Mouse (Mus musculus) heart, postnatal 0 days (tissue): ENCODE data around the gene Mad2l2. TPM values are rescaled to one million over a fixed set of nuclear protein-coding genes. Genes with fewer than 3 reads are reported as not detected.

ENCODE experiments used
- ATAC-seq: fragments of 200-750 bp; cut with Nextera tagmentation; 2 replicates; pipeline ENCODE4 v1.8.0; 2017; ENCODE audit warnings: low read depth, moderate number of reproducible peaks, moderate library complexity; ENCODE audit not compliant: insufficient read depth
- DNase-seq: peaks from one replicate; pipeline ENCODE4 v3.0.0-alpha.2; 2016; ENCODE audit warnings: low spot score
- H3K27ac ChIP-seq: fragments of 300-500 bp; sonication (generic); 2 replicates; pipeline ENCODE4 v1.5.1; 2014; ENCODE audit warnings: low read depth, mild to moderate bottlenecking
- H3K27me3 ChIP-seq: fragments of 300-500 bp; sonication (generic); 2 replicates; pipeline ENCODE4 v1.6.1; 2014; ENCODE audit warnings: low read length, mixed read lengths; ENCODE audit not compliant: control insufficient read depth, insufficient read depth
- H3K36me3 ChIP-seq: fragments of 300-500 bp; sonication (generic); replicated peaks from 2 replicates; pipeline ENCODE4 v1.6.1; 2014; ENCODE audit warnings: low read length, mixed read lengths; ENCODE audit not compliant: control insufficient read depth, insufficient read depth
- H3K4me1 ChIP-seq: fragments of 300-500 bp; sonication (generic); 2 replicates; pipeline ENCODE4 v1.6.1; 2014; ENCODE audit warnings: antibody characterized with exemption; ENCODE audit not compliant: control insufficient read depth, insufficient read depth
- H3K4me2 ChIP-seq: fragments of 300-500 bp; sonication (generic); 2 replicates; pipeline ENCODE4 v1.6.1; 2014; ENCODE audit warnings: low read depth, mild to moderate bottlenecking, low read length, moderate library complexity
- H3K4me3 ChIP-seq: fragments of 300-500 bp; sonication (generic); 2 replicates; pipeline ENCODE4 v1.5.1; 2014; ENCODE audit warnings: low read depth, low read length
- H3K9ac ChIP-seq: fragments of 300-500 bp; sonication (generic); replicated peaks from 2 replicates; pipeline ENCODE4 v1.6.1; 2014; ENCODE audit warnings: low read depth, low read length, mixed read lengths
- H3K9me3 ChIP-seq: fragments of 300-500 bp; sonication (generic); replicated peaks from 2 replicates; pipeline ENCODE4 v1.6.1; 2016; ENCODE audit warnings: low read length; ENCODE audit not compliant: control insufficient read depth
- CTCF ChIP-seq: IDR thresholded peaks from 2 replicates; pipeline ENCODE4 v1.5.1; 2016; ENCODE audit warnings: antibody characterized with exemption, control low read depth, low read depth
- EP300 ChIP-seq: IDR thresholded peaks from 2 replicates; pipeline ENCODE4 v1.6.1; 2016; ENCODE audit warnings: antibody characterized with exemption, low read depth
- microRNA-seq: library from miRNA; unstranded; fragments of <30 nt; microRNA quantifications from one replicate; pipeline ENCODE4, GENCODE M21; 2016
- polyA plus RNA-seq: library from polyadenylated mRNA; unstranded; fragments of >200 nt; fragmentation: Nextera tagmentation; extraction: Ambion mirVana; gene quantifications from 2 replicates; pipeline ENCODE4 v1.2.1, GENCODE M21; 2015
- total RNA-seq: library from RNA; depleted of rRNA; stranded (reverse); fragments of >200 nt; gene quantifications from 2 replicates; pipeline ENCODE4 v1.2.3, GENCODE M21; 2014; ENCODE audit warnings: low replicate concordance; rRNA removed

Mad2l2 gene
- total and polyA plus RNA-seq, 2 experiments from 2014 or later, result 6.1 to 36.2 TPM

GRCm38 (mm10) chr4:148194400-148194799 lies 64.2 kb downstream of the Mad2l2 start:
- no peak overlapping the region for H3K4me3 ChIP-seq
- H3K4me1 ChIP-seq, result no peaks in the 10 kb centered on the region
- H3K9me3 ChIP-seq, result no peaks in the 10 kb centered on the region
- DNase-seq, result no peak
- H3K9ac ChIP-seq, result no peak overlapping the region
- no peak for TF ChIP-seq CTCF
- no peak for TF ChIP-seq EP300
- no peaks in the 10 kb centered on the region for H3K27me3 ChIP-seq
- no peak overlapping the region for H3K4me2 ChIP-seq
- no peak overlapping the region for H3K27ac ChIP-seq
- no peak for ATAC-seq
- no peaks in the 10 kb centered on the region for H3K36me3 ChIP-seq

Small RNA genes lying within 50 kb of the gene (microRNA-seq; reads per million reads assigned to microRNA genes)
- gene Mir7022, result not detected

Other genes with a start within 250 kb of the Mad2l2 start
- 251 and 256 TPM in 2 replicates for gene Mfn2, start 225.7 kb upstream of the Mad2l2 start, total RNA-seq
- gene Mfn2, start 225.7 kb upstream of the Mad2l2 start, polyA plus RNA-seq, result 188 and 230 TPM in 2 replicates
- gene Plod1, start 193.6 kb upstream of the Mad2l2 start, total RNA-seq, result 84.0 and 107 TPM in 2 replicates
- 48.9 and 55.6 TPM in 2 replicates for gene Plod1, start 193.6 kb upstream of the Mad2l2 start, polyA plus RNA-seq
- 76.2 and 82.2 TPM in 2 replicates for gene 2510039O18Rik, start 189.5 kb upstream of the Mad2l2 start, total RNA-seq
- gene 2510039O18Rik, start 189.5 kb upstream of the Mad2l2 start, polyA plus RNA-seq, result 8.9 and 10.4 TPM in 2 replicates
- 831 and 1,183 TPM in 2 replicates for gene Nppb, start 144.6 kb upstream of the Mad2l2 start, total RNA-seq
- 188 and 473 TPM in 2 replicates for gene Nppb, start 144.6 kb upstream of the Mad2l2 start, polyA plus RNA-seq
- 2,556 and 3,370 TPM in 2 replicates for gene Nppa, start 129.7 kb upstream of the Mad2l2 start, total RNA-seq
- gene Nppa, start 129.7 kb upstream of the Mad2l2 start, polyA plus RNA-seq, result 9,636 and 10,119 TPM in 2 replicates
- gene Clcn6, start 91.6 kb upstream of the Mad2l2 start, total RNA-seq, result 14.7 and 16.3 TPM in 2 replicates
- gene Clcn6, start 91.6 kb upstream of the Mad2l2 start, polyA plus RNA-seq, result 3.5 and 4.3 TPM in 2 replicates
- gene Mthfr, start 91.3 kb upstream of the Mad2l2 start, total RNA-seq, result 29.2 and 37.6 TPM in 2 replicates
- 6.0 and 6.3 TPM in 2 replicates for gene Mthfr, start 91.3 kb upstream of the Mad2l2 start, polyA plus RNA-seq
- 21.2 and 31.4 TPM in 2 replicates for gene Agtrap, start 42.4 kb upstream of the Mad2l2 start, total RNA-seq
- gene Agtrap, start 42.4 kb upstream of the Mad2l2 start, polyA plus RNA-seq, result 22.9 and 25.2 TPM in 2 replicates
- gene Draxin, start 314 bp downstream of the Mad2l2 start, total RNA-seq, result not detected in 2 replicates
- gene Draxin, start 314 bp downstream of the Mad2l2 start, polyA plus RNA-seq, result 0.01 and 0.03 TPM in 2 replicates
- gene Fbxo6, start 21.8 kb downstream of the Mad2l2 start, total RNA-seq, result 84.6 and 86.0 TPM in 2 replicates
- gene Fbxo6, start 21.8 kb downstream of the Mad2l2 start, polyA plus RNA-seq, result 31.6 and 35.4 TPM in 2 replicates
- gene Fbxo44, start 30.1 kb downstream of the Mad2l2 start, total RNA-seq, result 77.4 and 88.4 TPM in 2 replicates
- 32.1 and 35.6 TPM in 2 replicates for gene Fbxo44, start 30.1 kb downstream of the Mad2l2 start, polyA plus RNA-seq
- gene Fbxo2, start 30.2 kb downstream of the Mad2l2 start, total RNA-seq, result not detected in 2 replicates
- 0.11 and 0.12 TPM in 2 replicates for gene Fbxo2, start 30.2 kb downstream of the Mad2l2 start, polyA plus RNA-seq
- 0.39 TPM in 1 of 2 replicates, not detected in the other for gene Disp3, start 157.6 kb downstream of the Mad2l2 start, total RNA-seq
- 0.11 TPM in 1 of 2 replicates, not detected in the other for gene Disp3, start 157.6 kb downstream of the Mad2l2 start, polyA plus RNA-seq